Mouse (Mus musculus): ENCODE measurements around the gene Disp2.

Disp2 gene

DNA sequence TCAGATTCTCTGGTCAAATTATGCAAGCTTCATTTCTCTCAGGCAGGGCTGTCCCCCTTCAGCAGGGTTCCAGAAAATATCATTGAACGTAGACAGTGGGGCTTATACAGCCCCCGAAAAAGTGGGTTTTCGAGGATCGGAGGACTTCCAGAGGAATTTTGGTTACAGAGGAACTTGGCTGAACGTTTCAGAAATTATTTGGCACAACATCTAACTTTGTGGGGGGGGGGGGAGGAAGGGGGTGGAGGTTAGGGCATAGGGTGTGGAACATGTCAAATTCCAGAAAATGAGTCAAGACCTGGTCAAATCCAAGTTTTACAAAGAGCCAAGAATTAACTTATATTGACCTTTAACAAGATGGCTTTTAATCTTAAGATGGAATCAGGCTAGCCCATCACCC lies 49.6 kb downstream of the Disp2 start:
- H3K36me3 ChIP-seq (ENCODE audit: control insufficient read depth, insufficient read depth, low read length, poor library complexity, severe bottlenecking), result no peaks in the 10 kb centered on the region
- H3K27me3 ChIP-seq (ENCODE audit: control insufficient read depth, insufficient read depth, low read length, poor library complexity, severe bottlenecking), result no peaks in the 10 kb centered on the region
- DNase-seq (ENCODE audit: low read depth, low spot score), result no peak

DNA sequence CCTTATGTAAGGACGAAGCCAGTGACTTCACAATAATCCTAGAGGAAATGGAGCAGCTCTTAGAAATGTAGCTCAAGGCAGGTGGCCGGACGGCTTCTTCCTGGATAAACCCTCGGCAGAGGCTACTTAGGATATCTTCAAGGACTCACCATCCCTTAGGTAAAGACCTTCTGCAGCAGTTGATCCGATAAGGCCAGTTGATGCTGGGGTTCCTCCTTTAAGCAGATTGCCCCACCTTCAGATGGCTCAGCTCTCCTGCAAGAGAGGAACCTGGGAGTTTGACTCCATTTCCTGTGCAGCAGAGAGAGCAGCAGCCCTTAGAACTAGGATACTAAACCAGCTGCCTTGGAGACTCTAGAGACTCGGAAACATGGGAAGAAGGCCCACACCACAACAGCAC lies 54.5 kb downstream of the Disp2 start:
- no peaks in the 10 kb centered on the region for H3K36me3 ChIP-seq (ENCODE audit: control insufficient read depth, insufficient read depth, low read length, poor library complexity, severe bottlenecking)
- H3K27me3 ChIP-seq (ENCODE audit: control insufficient read depth, insufficient read depth, low read length, poor library complexity, severe bottlenecking), result no peaks in the 10 kb centered on the region
- no peak for DNase-seq (ENCODE audit: low read depth, low spot score)

DNA sequence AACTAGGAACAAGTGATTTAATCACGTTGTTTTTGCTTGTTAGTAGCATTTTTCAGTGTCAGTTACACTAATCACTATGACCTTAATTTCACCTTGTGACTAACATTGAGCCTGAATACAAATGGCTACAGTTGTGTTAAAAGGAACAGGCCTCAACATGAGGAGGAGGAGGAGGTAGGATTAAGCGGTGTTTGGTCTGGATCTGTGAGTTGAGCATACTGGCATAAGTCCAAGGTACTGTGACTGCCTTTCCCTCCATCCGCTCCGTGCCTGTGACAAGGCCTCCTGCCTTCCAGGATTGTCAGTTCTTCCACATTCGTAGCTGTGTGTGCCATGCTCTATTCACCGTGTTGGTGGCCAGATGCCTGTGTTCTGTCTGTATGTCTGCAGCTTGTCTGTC lies 55.6 kb downstream of the Disp2 start:
- DNase-seq (ENCODE audit: low read depth, low spot score), result no peak
- no peaks in the 10 kb centered on the region for H3K27me3 ChIP-seq (ENCODE audit: control insufficient read depth, insufficient read depth, low read length, poor library complexity, severe bottlenecking)
- H3K36me3 ChIP-seq (ENCODE audit: control insufficient read depth, insufficient read depth, low read length, poor library complexity, severe bottlenecking), result no peaks in the 10 kb centered on the region

DNA sequence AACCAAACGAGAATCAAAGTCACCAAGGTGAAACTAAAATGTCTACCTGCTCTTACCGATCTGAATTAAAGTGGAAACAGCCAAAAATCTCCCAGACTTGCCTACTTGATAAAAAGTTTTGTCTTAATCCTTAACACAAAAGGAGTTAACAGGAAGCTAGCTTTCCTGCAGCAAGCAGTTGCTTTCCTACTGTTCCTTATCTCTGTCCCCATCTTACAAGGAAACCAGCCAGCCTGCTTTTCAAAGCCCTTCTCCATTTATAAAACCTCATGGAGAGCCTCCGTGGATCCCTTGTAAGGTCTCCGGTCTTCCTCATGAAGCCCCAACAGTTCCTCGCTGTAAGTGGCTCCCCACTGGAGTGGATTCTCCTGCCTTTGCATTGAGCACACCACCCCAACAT lies 58.8 kb downstream of the Disp2 start:
- no peak for DNase-seq (ENCODE audit: low read depth, low spot score)
- no peaks in the 10 kb centered on the region for H3K36me3 ChIP-seq (ENCODE audit: control insufficient read depth, insufficient read depth, low read length, poor library complexity, severe bottlenecking)
- no peaks in the 10 kb centered on the region for H3K27me3 ChIP-seq (ENCODE audit: control insufficient read depth, insufficient read depth, low read length, poor library complexity, severe bottlenecking)

DNA sequence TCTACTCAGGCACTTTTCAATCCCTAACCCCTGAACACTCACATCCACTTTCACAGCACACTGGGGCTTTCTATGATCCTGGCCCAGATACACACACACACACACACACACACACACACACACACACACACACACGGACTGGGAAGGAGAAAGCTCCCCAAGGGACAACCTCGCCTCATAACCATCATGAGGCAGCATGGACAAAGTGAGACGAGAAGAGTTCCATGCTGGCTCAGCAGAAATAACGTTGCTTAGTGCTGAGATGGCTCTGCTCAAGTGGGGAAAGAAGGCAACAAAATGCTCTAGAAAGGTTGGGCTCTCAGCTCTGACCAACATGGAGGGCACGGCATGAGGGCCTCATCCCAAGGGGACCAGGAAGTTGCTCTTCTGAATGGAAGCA lies 61.7 kb downstream of the Disp2 start:
- no peaks in the 10 kb centered on the region for H3K36me3 ChIP-seq (ENCODE audit: control insufficient read depth, insufficient read depth, low read length, poor library complexity, severe bottlenecking)
- no peak for DNase-seq (ENCODE audit: low read depth, low spot score)
- no peaks in the 10 kb centered on the region for H3K27me3 ChIP-seq (ENCODE audit: control insufficient read depth, insufficient read depth, low read length, poor library complexity, severe bottlenecking)

DNA sequence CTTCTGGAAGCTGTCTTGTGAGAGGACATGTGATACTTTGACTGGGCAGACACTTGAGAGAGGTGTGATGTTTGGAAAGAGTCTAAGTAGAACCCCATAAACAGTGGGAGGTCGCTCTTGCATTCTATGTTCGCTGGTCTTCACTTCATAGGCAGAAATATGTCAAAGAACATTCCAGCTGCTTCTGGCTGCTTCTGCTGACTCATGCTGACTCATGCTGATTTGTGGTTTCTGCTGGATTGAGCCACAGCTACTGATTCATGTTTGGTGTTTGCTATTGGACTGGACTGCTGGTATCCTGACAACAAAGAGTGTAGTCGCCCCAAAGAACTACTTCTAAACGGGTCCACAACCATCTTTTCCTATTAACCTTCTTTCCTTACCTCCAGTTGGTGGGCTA lies 62.3 kb downstream of the Disp2 start:
- Histone ChIP-seq H3K36me3 (ENCODE audit: control insufficient read depth, insufficient read depth, low read length, poor library complexity, severe bottlenecking) (no peaks in the 10 kb centered on the region), H3K27me3 (ENCODE audit: control insufficient read depth, insufficient read depth, low read length, poor library complexity, severe bottlenecking) (no peaks in the 10 kb centered on the region)
- DNase-seq (ENCODE audit: low read depth, low spot score), result no peak

DNA sequence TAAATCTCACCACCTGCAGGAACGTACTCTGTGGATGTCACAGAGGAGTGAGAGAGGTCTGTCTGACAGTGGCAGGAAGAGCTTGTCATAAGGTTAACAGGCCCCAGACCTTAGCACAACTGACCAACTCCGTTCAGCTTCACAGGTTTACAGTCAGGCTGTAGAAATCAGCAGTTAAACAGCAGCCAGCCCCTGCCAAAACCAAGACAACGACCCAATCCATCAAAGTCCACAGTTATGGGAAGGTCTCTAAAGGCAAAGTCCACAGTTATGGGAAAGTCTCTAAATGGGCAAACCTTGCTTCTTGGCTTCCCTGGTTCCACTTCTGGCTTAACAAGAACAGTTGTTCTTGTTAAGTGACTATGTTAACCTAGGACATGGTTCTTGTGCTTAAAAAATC lies 64.9 kb downstream of the Disp2 start:
- DNase-seq (ENCODE audit: low read depth, low spot score), result no peak
- Histone ChIP-seq H3K36me3 (ENCODE audit: control insufficient read depth, insufficient read depth, low read length, poor library complexity, severe bottlenecking) (no peaks in the 10 kb centered on the region), H3K27me3 (ENCODE audit: control insufficient read depth, insufficient read depth, low read length, poor library complexity, severe bottlenecking) (no peaks in the 10 kb centered on the region)

DNA sequence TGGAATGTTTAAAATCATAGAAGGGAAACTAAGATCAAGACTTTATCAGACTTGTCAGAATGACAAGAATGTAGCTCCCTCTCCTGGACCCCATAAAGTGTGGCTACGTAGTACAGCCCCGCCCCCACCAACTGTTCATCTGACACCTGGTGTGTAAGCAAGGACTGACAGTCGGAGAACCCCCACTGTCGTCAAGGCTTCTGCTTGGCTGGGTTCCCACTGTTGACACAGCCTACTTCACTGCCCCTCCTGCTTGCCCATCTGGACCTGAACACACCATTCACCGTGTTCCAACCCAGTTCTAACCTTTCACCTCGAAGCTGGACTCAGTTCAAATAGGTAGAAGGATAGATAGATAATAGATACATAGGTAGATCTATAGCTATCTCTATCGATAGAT lies 66.7 kb downstream of the Disp2 start:
- DNase-seq (ENCODE audit: low read depth, low spot score), result peak; percentile 55
- Histone ChIP-seq H3K27me3 (ENCODE audit: control insufficient read depth, insufficient read depth, low read length, poor library complexity, severe bottlenecking) (no peaks in the 10 kb centered on the region), H3K36me3 (ENCODE audit: control insufficient read depth, insufficient read depth, low read length, poor library complexity, severe bottlenecking) (no peaks in the 10 kb centered on the region)

DNA sequence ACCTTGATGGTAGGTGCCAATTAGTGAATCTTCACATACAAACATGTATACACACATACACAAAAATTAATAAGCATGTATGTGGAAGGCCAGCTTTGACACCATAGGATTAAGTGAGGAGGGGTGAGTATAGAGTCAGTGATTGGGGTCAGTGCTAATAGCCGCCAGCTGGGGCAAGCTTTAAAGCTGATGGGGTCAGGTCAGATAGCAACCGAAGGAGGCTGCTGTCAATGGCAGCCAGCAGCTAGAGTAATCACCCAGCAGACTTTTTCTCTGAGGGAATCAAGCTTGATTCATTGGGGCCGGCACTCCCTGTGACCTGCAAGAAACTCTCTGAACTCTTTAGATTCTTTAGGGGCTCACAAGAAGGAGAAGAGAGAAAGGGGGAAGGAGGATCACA lies 72.2 kb downstream of the Disp2 start:
- DNase-seq (ENCODE audit: low read depth, low spot score), result no peak
- no peaks in the 10 kb centered on the region for H3K36me3 ChIP-seq (ENCODE audit: control insufficient read depth, insufficient read depth, low read length, poor library complexity, severe bottlenecking)
- H3K27me3 ChIP-seq (ENCODE audit: control insufficient read depth, insufficient read depth, low read length, poor library complexity, severe bottlenecking), result no peaks in the 10 kb centered on the region

Data from splenic B cell, adult 2 months (primary cell).